Mouse (Mus musculus): ENCODE measurements at regions not wholly inside any gene's neighbourhood (a gene's known extent, or its start where the extent isn't known, plus 50 kb on each side); places are given as distances from the start of the nearest gene placed in this dataset.
"Not testable (repeated sequence)": the region's sequence is repeated elsewhere in the genome, so short reads cannot be mapped to it uniquely, and the experiment has no call there.

- DNase-seq (ENCODE audit: low read depth, low spot score), result no peak
Measured at GRCm38 (mm10) chr16:12699557-12699956, 409.9 kb upstream of the Ercc4 start.

DNA sequence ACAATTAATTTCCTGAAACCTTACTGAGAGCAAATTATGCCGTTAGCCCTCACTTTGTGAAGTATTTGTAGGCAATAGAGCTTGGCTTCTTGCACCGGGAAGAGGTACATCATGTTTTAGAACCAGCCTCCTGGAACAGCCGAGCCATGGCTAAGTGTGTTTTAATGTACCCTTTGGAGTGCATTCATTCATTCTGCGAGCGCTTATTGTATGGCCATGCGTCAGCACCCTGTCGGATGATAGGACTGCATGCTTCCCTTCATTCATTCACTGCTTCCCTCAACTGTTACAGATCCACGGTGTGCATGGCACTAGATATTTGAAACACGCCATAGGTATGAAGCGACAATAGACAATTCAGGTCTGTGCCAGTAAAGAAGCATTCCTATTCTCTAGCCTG is 409.4 kb upstream of the Ercc4 start:
- no peak for DNase-seq (ENCODE audit: low read depth, low spot score)

DNA sequence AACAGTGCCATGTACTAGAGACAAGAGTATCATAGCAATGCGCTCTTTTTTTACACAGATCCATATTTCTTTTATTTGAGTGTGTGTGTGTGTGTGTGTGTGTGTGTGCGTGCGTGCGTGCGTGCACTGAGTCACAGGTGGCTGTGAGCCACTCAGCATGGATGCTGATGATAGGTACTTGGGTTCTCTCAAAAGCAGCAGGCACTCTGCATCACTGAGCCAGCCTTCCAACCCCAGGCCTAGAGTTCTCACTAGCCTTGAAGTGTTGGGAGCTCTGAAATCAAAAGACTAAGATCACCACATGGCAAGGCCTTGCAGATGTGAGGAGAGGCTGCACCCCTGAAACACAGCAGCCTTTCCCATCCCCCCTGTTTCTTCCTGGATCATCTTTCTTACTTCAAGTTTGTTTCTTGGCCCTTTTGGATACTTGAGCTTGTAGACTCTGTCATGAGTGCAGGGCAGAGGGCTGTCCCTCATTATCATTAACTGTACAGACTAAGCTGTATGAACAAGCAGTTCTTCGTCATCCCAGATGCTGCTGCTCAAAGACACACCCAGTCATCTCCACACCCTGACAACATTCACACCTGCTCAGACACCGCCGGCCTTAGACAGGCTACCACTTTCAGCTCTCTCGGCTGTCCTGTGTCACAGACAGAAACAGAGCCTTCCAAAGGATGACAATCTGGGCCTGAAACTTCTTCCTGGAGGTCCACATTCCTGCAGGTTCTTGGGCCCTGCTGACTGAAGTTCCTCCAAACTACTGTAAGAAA is 405.5 kb upstream of the Ercc4 start:
- no peak for DNase-seq (ENCODE audit: low read depth, low spot score)

GRCm38 (mm10) chr16:12706907-12707306 is 402.6 kb upstream of the Ercc4 start:
- DNase-seq (ENCODE audit: low read depth, low spot score), result no peak

- not testable (repeated sequence) for DNase-seq (ENCODE audit: low read depth, low spot score)
Measured at GRCm38 (mm10) chr16:12721368-12721767, 388.1 kb upstream of the Ercc4 start.

GRCm38 (mm10) chr16:12726043-12726442 is 383.4 kb upstream of the Ercc4 start:
- no peak for DNase-seq (ENCODE audit: low read depth, low spot score)

DNA sequence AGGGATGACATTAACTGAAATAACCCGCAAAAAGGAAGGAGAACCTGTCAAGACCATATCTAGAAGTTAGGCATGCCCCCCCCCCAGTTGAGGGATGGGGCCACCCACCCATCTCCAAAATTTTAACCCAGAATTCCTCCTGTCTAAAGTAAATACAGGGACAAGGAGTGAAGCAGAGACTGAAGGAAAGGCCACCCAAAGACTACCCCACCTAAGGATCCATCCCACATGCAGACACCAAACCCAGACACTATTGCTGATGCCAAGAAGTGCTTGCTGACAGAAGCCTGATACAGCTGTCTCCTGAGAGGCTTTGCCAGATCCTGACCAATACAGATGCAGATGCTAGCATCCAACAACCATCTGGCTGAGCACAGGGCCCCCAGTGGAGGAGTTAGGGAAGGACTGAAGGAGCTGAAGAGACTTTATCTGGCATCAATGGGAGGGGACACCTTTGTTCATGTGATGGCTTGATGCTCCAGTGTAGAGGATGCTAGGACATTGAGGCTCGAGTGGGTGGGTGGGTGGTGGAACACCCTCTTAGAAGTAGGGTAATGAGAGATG is 379.2 kb upstream of the Ercc4 start:
- not testable (repeated sequence) for DNase-seq (ENCODE audit: low read depth, low spot score)

- no peak for DNase-seq (ENCODE audit: low read depth, low spot score)
Measured at GRCm38 (mm10) chr16:12731588-12731987, 377.9 kb upstream of the Ercc4 start.

GRCm38 (mm10) chr16:12742472-12742871 is 367.0 kb upstream of the Ercc4 start:
- DNase-seq (ENCODE audit: low read depth, low spot score), result peak; percentile 35

DNA sequence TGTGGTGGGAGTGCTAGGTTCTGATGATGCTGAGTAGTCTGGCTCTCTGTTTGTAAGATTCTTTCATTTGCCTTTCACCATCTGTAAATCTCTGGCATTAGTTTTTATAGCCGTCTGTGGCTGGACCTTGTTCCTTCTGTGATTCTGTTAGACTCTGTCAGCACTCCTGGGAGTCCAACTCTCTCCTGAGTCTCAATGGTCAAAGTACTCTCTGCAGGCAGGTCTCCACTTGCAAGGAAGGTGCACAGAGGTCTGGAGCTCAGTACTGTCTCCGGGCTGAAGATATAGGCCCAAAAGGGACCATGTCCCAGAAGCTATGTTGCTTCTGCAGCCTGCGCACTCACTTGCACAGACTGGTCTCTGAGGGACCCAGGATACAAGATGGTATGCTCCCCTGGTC is 356.3 kb upstream of the Ercc4 start:
- no peak for DNase-seq (ENCODE audit: low read depth, low spot score)

DNA sequence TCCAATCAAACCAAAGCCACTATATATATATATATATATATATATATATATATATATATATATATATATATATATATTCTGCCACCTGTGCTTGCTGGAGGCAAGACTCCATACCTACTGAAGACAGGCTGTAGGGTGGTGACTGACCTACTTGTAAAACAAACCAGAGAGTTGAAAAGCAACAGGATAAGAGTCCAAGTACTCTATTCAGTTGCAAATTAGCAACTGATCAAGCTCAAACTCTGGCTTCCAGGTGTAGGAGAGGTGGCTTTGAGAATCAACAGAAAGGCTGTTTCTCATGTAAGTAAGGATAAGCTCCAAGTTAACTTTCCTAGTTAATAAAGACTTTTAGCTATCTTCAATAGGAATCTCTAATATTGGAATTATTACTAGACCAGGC is 355.1 kb upstream of the Ercc4 start:
- no peak for DNase-seq (ENCODE audit: low read depth, low spot score)

- DNase-seq (ENCODE audit: low read depth, low spot score), result no peak
Measured at GRCm38 (mm10) chr16:12758594-12758993, 350.9 kb upstream of the Ercc4 start.

DNA sequence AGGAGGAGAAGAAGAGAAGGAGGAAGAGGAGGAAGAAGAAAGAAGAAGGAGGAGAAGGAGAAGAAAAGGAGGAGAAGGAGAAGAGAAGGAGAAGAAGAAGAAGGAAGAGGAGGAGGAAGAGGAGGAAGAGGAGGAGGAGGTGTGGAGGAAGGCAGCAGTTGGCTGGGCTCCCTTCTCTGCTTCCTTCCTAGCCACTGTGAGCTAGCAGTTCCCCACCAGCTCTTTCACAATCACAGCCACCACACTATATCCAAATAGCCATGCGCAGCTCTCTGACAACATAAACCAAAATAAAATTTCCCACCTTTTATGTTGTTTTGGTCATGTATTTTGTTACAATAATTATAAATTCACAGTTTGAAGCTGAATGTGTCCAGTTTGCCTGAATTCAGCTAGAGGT is 345.3 kb upstream of the Ercc4 start:
- DNase-seq (ENCODE audit: low read depth, low spot score), result no peak

GRCm38 (mm10) chr16:12764608-12765007 is 344.9 kb upstream of the Ercc4 start:
- DNase-seq (ENCODE audit: low read depth, low spot score), result no peak

DNA sequence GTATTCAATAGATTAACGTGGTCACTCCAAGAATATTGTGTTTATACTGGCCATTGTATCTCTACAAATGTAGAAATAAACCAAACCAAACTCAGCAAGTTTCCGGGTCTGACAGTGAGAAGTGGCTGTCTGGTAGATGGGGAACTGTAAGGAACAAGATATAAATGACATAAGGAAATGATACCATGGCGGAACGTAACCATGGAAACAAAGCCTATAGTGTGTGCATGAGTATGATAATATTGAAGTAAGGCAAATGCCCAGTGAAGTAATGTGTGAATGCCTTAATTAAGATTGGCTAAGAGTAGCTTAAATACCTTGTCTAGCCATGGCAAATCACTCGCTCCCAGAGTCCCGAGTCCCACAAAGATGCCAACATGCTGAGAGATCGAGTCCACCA is 342.6 kb upstream of the Ercc4 start:
- DNase-seq (ENCODE audit: low read depth, low spot score), result no peak

GRCm38 (mm10) chr16:12768161-12768895 is 341.2 kb upstream of the Ercc4 start:
- DNase-seq (ENCODE audit: low read depth, low spot score), result no peak

- DNase-seq (ENCODE audit: low read depth, low spot score), result no peak
Measured at GRCm38 (mm10) chr16:12770482-12770881, 339.0 kb upstream of the Ercc4 start.

- no peak for DNase-seq (ENCODE audit: low read depth, low spot score)
Measured at GRCm38 (mm10) chr16:12772535-12772934, 336.9 kb upstream of the Ercc4 start.

DNA sequence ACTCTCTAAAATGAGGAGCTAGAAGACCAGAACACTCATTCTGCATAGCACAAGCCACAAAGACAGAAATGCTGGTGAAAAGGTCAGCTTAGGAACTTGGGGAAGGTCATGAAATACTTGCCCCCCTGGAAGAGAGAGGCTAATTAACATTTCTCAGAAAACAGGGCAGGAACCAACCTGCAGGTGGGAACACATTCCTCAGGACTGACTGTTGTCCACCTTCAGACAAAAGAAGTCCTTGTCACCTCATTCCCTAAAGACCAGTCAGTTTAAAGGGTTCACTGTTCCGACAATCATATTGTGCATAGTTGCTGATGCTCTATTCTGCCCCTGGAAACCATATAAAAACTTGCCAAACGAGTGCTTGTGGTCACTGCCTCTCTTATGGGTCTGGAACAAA is 333.6 kb upstream of the Ercc4 start:
- no peak for DNase-seq (ENCODE audit: low read depth, low spot score)

- no peak for DNase-seq (ENCODE audit: low read depth, low spot score)
Measured at GRCm38 (mm10) chr16:12779079-12779478, 330.4 kb upstream of the Ercc4 start.

DNA sequence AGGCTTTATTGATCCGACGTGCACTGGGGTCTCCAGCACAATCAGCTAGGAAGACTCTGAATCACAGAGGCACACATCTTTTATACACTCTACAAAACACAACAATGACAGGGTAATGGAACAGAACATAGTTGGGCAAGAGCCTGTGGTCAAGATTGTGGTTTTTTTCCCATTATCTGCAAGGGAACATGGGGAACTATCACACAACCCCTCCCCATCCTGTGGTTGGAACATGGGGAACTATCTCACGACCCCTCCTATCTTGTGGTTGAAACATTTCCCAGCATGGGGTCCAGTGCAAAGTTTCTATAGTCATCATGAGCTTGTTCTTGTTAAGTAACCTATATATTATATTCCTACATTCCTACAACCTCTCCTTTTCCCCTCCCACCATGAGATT is 328.8 kb upstream of the Ercc4 start:
- DNase-seq (ENCODE audit: low read depth, low spot score), result no peak

DNA sequence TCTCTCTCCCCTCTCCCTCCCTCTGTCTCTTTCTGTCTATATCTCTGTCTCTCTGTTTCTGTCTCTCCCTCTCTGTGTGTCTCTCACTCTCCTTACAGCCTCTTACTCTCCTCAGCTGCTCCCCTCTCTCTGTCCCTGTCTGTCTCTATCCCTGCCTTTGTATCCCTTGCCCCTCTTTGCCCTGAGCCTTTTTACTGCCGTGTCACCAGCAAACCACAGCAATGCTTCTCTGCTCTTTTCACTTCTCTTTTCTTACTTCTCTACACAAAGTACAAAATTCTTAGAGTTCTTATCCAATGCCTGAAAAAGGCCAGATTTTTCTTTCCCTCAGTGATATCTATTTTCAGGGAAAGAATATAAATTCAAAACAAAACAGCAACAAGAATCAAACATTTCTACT is 323.7 kb upstream of the Ercc4 start:
- no peak for DNase-seq (ENCODE audit: low read depth, low spot score)

GRCm38 (mm10) chr16:12798523-12798922 is 311.0 kb upstream of the Ercc4 start:
- no peak for DNase-seq (ENCODE audit: low read depth, low spot score)

All from 3T3-L1 (cell line).